Mouse (Mus musculus) C2C12 (cell line): ENCODE results near the gene Mmp15.
A peak's percentile ranks its signal among the peaks of the same experiment; 100 is the strongest.

Experiments
- CEBPB ChIP-seq: IDR thresholded peaks from one replicate; pipeline ENCODE4 v1.6.1; 2011; ENCODE audit warnings: low read depth, mild to moderate bottlenecking, control low read depth, moderate library complexity
- CTCF ChIP-seq: IDR thresholded peaks from one replicate; pipeline ENCODE4 v1.5.1; 2011; ENCODE audit not compliant: control insufficient read depth, insufficient read depth, insufficient read length
- FOSL1 ChIP-seq: IDR thresholded peaks from one replicate; pipeline ENCODE4 v1.8.0; 2011; ENCODE audit warnings: mild to moderate bottlenecking, low read length; ENCODE audit not compliant: poor library complexity, insufficient read depth, severe bottlenecking
- USF1 ChIP-seq: IDR thresholded peaks from one replicate; pipeline ENCODE4 v1.6.1; 2011; ENCODE audit warnings: low read depth, mild to moderate bottlenecking, control low read depth, moderate library complexity

DNA sequence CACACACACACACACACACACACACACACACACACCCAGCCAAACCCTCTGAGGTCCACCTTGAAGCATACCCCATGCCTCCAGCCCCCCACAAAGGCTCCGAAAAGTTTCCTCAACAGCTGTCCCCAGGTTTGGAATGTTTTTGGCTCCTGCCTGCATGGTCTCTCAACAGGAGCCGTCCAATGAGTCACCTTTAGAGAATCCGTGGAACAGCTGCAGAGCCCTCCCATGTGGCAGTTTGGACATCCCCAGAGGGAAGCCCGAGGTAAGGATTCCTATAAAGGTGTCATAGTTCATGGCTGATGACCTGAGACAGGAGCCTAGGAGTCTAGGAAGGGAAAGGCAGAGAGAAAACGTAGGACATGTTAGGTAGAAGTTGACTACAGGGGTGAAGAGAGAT lies 34.0 kb downstream of the Mmp15 start:
- TF ChIP-seq CTCF (no peak), CEBPB (no peak), USF1 (peak; percentile 68), FOSL1 (peak; percentile 18)
